Mouse (Mus musculus): ENCODE results near the gene Spint3.

The Spint3 gene

GRCm38 (mm10) chr2:164550895-164551269 lies 22.4 kb downstream of the Spint3 start:
- in situ Hi-C loops (cut with MboI, MseI) = no loop called here

- in situ Hi-C loops (cut with MboI, MseI) = no loop called here
Measured at GRCm38 (mm10) chr2:164549963-164550894, 23.0 kb downstream of the Spint3 start.

- in situ Hi-C loops (cut with MboI, MseI) = no loop called here
Measured at GRCm38 (mm10) chr2:164549338-164549737, 23.9 kb downstream of the Spint3 start.

- in situ Hi-C loops (cut with MboI, MseI) = no loop called here
Measured at GRCm38 (mm10) chr2:164544454-164545097, 28.7 kb downstream of the Spint3 start.

- in situ Hi-C loops (cut with MboI, MseI) = no loop called here
Measured at GRCm38 (mm10) chr2:164543745-164544144, 29.5 kb downstream of the Spint3 start.

GRCm38 (mm10) chr2:164542598-164542997 lies 30.7 kb downstream of the Spint3 start:
- in situ Hi-C loops (cut with MboI, MseI) = no loop called here

- in situ Hi-C loops (cut with MboI, MseI) = no loop called here
Measured at GRCm38 (mm10) chr2:164542132-164542531, 31.1 kb downstream of the Spint3 start.

- in situ Hi-C loops (cut with MboI, MseI) = no loop called here
Measured at GRCm38 (mm10) chr2:164540652-164541427, 32.4 kb downstream of the Spint3 start.

- in situ Hi-C loops (cut with MboI, MseI) = no loop called here
Measured at GRCm38 (mm10) chr2:164537003-164537402, 36.3 kb downstream of the Spint3 start.

GRCm38 (mm10) chr2:164534315-164534714 lies 38.9 kb downstream of the Spint3 start:
- in situ Hi-C loops (cut with MboI, MseI) = no loop called here

- in situ Hi-C loops (cut with MboI, MseI) = no loop called here
Measured at GRCm38 (mm10) chr2:164531169-164531568, 42.1 kb downstream of the Spint3 start.

- in situ Hi-C loops (cut with MboI, MseI) = no loop called here
Measured at GRCm38 (mm10) chr2:164528557-164528956, 44.7 kb downstream of the Spint3 start.

- in situ Hi-C loops (cut with MboI, MseI) = no loop called here
Measured at GRCm38 (mm10) chr2:164523301-164523773, 49.9 kb downstream of the Spint3 start.

GRCm38 (mm10) chr2:164522280-164522679 lies 51.0 kb downstream of the Spint3 start:
- in situ Hi-C loops (cut with MboI, MseI) = no loop called here

- in situ Hi-C loops (cut with MboI, MseI) = no loop called here
Measured at GRCm38 (mm10) chr2:164521841-164522240, 51.4 kb downstream of the Spint3 start.

- in situ Hi-C loops (cut with MboI, MseI) = no loop called here
Measured at GRCm38 (mm10) chr2:164520782-164521181, 52.5 kb downstream of the Spint3 start.
